9 mouse cellular contexts compared by ENCODE assay signal in the genomic region with DNA sequence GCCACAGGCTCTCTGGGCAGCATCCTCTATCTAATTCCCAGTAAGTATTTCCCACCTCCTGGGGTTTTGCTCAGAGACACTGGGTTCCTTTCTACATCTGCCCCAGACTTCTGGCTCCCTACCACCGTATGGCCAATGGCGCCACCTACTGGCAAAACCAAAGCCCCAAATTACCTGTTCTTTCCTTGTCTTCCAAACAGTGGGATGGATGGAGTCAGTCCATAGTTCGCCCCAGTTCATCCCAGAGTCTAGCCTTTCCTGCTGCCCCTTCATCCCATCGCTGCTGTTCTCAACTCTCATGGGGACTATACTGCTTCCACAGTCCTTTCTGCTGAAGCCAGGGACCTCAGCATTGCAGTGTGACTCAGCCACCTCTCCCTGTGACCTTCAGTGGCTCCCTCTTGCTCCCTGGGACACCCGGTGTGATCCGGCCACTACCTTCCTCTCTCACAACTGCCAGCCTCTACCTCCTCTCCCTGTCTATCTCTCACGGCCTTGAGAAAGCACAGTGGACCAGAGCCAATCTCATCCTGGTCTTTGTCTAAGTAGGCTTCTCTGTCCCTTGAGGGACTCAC. TPM values are rescaled to one million over a fixed set of nuclear protein-coding genes. Genes with fewer than 3 reads are reported as not detected.
DNase-seq lines count a peak whose midpoint lies in the region; ATAC-seq lines count a peak whose summit lies in the region.
"Had no signal": no experiment of that assay in that cellular context is flagged by ENCODE, and none has a peak within 500 bp of the region (broad histone marks: within the 10 kb centered on the region; RNA-seq: fewer than 3 reads in every experiment).

No protein-coding gene starts in this region.

- no peaks in the 10 kb centered on the region for H3K36me3 ChIP-seq in midbrain, embryonic 10.5 days
- no peaks in the 10 kb centered on the region for H3K36me3 ChIP-seq in midbrain, embryonic 16.5 days (ENCODE audit: control insufficient read depth, insufficient read depth, low read length)
- H3K36me3 ChIP-seq in limb, embryonic 10.5 days = no peaks in the 10 kb centered on the region
- H3K36me3 ChIP-seq: neural tube, embryonic 12.5 days had no signal

- no peak overlapping the region for H3K4me2 ChIP-seq in midbrain, embryonic 16.5 days (ENCODE audit: low read length)

- DNase-seq in midbrain, embryonic 10.5 days (ENCODE audit: low spot score) = peak; percentile 70
- peak; percentile 81 for DNase-seq in ZHBTc4 (ENCODE audit: low read depth, low spot score)
- peak; percentile 89 for DNase-seq in cerebellum, adult 8-10 months
- DNase-seq in gastrocnemius, postnatal 4 days (ENCODE audit: low spot score in 2 of 2) = peak; percentile 41 to 67
- DNase-seq in limb, embryonic 10.5 days (ENCODE audit: low spot score) = peak; percentile 80
- DNase-seq in right cerebral cortex, postnatal 25 days = peak; percentile 73

- no peak overlapping the region for H3K9ac ChIP-seq in midbrain, embryonic 16.5 days (ENCODE audit: low read depth, low read length)
- H3K9ac ChIP-seq: neural tube, embryonic 12.5 days had no signal

- WGBS in midbrain, embryonic 10.5 days = 31% methylated on average over 7 of the region's 7 CpGs
- WGBS in midbrain, embryonic 16.5 days = 39% methylated on average over 7 of the region's 7 CpGs
- WGBS in limb, embryonic 10.5 days = 37% methylated on average over 7 of the region's 7 CpGs

- H3K27me3 ChIP-seq in midbrain, embryonic 10.5 days (ENCODE audit: low read depth, poor library complexity, severe bottlenecking) = no peaks in the 10 kb centered on the region
- H3K27me3 ChIP-seq in midbrain, embryonic 16.5 days (ENCODE audit: control insufficient read depth, insufficient read depth, low read depth, low read length) = no peaks in the 10 kb centered on the region
- no peaks in the 10 kb centered on the region for H3K27me3 ChIP-seq in limb, embryonic 10.5 days (ENCODE audit: low read depth, poor library complexity, severe bottlenecking)
- H3K27me3 ChIP-seq: neural tube, embryonic 12.5 days had no signal

- H3K27ac ChIP-seq in midbrain, embryonic 10.5 days (replicated peaks) = peak overlapping the region; percentile 74; the same call in 1 of the 2 replicates
- H3K27ac ChIP-seq in midbrain, embryonic 16.5 days (ENCODE audit: low read length) = no peak overlapping the region
- H3K27ac ChIP-seq in limb, embryonic 10.5 days = no peak overlapping the region
- H3K27ac ChIP-seq: neural tube, embryonic 12.5 days had no signal

- H3K4me3 ChIP-seq in midbrain, embryonic 10.5 days = no peak overlapping the region
- no peak overlapping the region for H3K4me3 ChIP-seq in midbrain, embryonic 16.5 days (ENCODE audit: low read depth, low read length)
- no peak overlapping the region for H3K4me3 ChIP-seq in limb, embryonic 10.5 days
- H3K4me3 ChIP-seq: neural tube, embryonic 12.5 days had no signal

- ATAC-seq in midbrain, embryonic 16.5 days = no peak
- no peak for ATAC-seq in monocyte, adult 5-6 weeks (replicated peaks; ENCODE audit: insufficient number of reproducible peaks, low FRiP score, low TSS enrichment, poor library complexity, severe bottlenecking)

- H3K4me1 ChIP-seq in midbrain, embryonic 10.5 days = peaks cover 23% of the 10 kb centered on the region
- peaks cover 16% of the 10 kb centered on the region for H3K4me1 ChIP-seq in midbrain, embryonic 16.5 days (ENCODE audit: control insufficient read depth, insufficient read depth, low read length)
- H3K4me1 ChIP-seq in limb, embryonic 10.5 days = peaks cover 13% of the 10 kb centered on the region; the same call in 1 of the 2 replicates

- H3K9me3 ChIP-seq in midbrain, embryonic 10.5 days (replicated peaks) = no peaks in the 10 kb centered on the region
- H3K9me3 ChIP-seq in midbrain, embryonic 16.5 days (replicated peaks; ENCODE audit: control insufficient read depth, low read length, poor library complexity, severe bottlenecking) = no peaks in the 10 kb centered on the region
- no peaks in the 10 kb centered on the region for H3K9me3 ChIP-seq in limb, embryonic 10.5 days (replicated peaks)
- H3K9me3 ChIP-seq: neural tube, embryonic 12.5 days had no signal

RNA-seq across cellular contexts. Expression of gene Coro2b, which starts 16.6 kb away (rescaled TPM):
- polyA plus RNA-seq in midbrain, embryonic 10.5 days (2016; fragmentation: Nextera tagmentation; extraction: Ambion mirVana) = 12.8 and 16.2 TPM in 2 replicates
- 32.0 and 33.4 TPM in 2 replicates for polyA plus RNA-seq in midbrain, embryonic 16.5 days (2015; fragmentation: Nextera tagmentation; extraction: Ambion mirVana)
- total RNA-seq in gastrocnemius, postnatal 4 days (2021) = 10 to 100 TPM; 19.2 to 19.7 TPM
- 5.6 and 6.2 TPM in 2 replicates for polyA plus RNA-seq in limb, embryonic 10.5 days (2016; fragmentation: Nextera tagmentation; extraction: Ambion mirVana)
- total RNA-seq in monocyte, adult 5-6 weeks (2017) = 0.49 TPM in 1 of 3 replicates, not detected in the others
